Mouse (Mus musculus) cerebellum, adult 8-10 months (tissue): Measurements from ENCODE around the gene Prcd.
"Not testable (repeated sequence)": the region's sequence is repeated elsewhere in the genome, so short reads cannot be mapped to it uniquely, and the experiment has no call there.

ENCODE experiments used
- DNase-seq: peaks from one replicate; pipeline ENCODE4 v3.0.0; 2022

Prcd gene

GRCm38 (mm10) chr11:116626299-116627071 lies 26.8 kb upstream of the Prcd start, which contains the start of gene Rhbdf2:
Rhbdf2 (minus strand) TSS chr11:116627019.
- no peak for DNase-seq

GRCm38 (mm10) chr11:116627072-116628020 lies 26.0 kb upstream of the Prcd start:
- no peak for DNase-seq

- peak; percentile 91 for DNase-seq
Observed at GRCm38 (mm10) chr11:116628712-116629111, 24.6 kb upstream of the Prcd start.

- no peak for DNase-seq
Observed at GRCm38 (mm10) chr11:116629472-116629871, 23.9 kb upstream of the Prcd start.

- DNase-seq = no peak
Observed at GRCm38 (mm10) chr11:116630171-116630965, 23.0 kb upstream of the Prcd start.

GRCm38 (mm10) chr11:116632962-116633361 lies 20.4 kb upstream of the Prcd start:
- no peak for DNase-seq

GRCm38 (mm10) chr11:116636607-116637006 lies 16.7 kb upstream of the Prcd start:
- DNase-seq = not testable (repeated sequence)

GRCm38 (mm10) chr11:116641168-116641567 lies 12.2 kb upstream of the Prcd start:
- DNase-seq = no peak

- DNase-seq = no peak
Observed at GRCm38 (mm10) chr11:116641731-116642130, 11.6 kb upstream of the Prcd start.

- peak; percentile 97 for DNase-seq
Observed at GRCm38 (mm10) chr11:116642681-116643578, 10.4 kb upstream of the Prcd start.

- peak; percentile 54 for DNase-seq
Observed at GRCm38 (mm10) chr11:116643579-116644224, 9.6 kb upstream of the Prcd start.

- DNase-seq = no peak
Observed at GRCm38 (mm10) chr11:116644225-116645112, 8.9 kb upstream of the Prcd start.

GRCm38 (mm10) chr11:116645446-116646110 lies 7.8 kb upstream of the Prcd start:
- DNase-seq = no peak

GRCm38 (mm10) chr11:116646136-116646535 lies 7.2 kb upstream of the Prcd start:
- DNase-seq = no peak

- DNase-seq = no peak
Observed at GRCm38 (mm10) chr11:116646771-116647170, 6.6 kb upstream of the Prcd start.

- no peak for DNase-seq
Observed at GRCm38 (mm10) chr11:116647340-116647991, 5.9 kb upstream of the Prcd start.

- DNase-seq = no peak
Observed at GRCm38 (mm10) chr11:116648213-116648921, 5.0 kb upstream of the Prcd start.

GRCm38 (mm10) chr11:116648976-116649375 lies 4.4 kb upstream of the Prcd start:
- no peak for DNase-seq
